Mouse (Mus musculus): Measurements from ENCODE around the gene Lta. TPM values are rescaled to one million over a fixed set of nuclear protein-coding genes. Genes with fewer than 3 reads are reported as not detected.

Lta gene
- polyA plus RNA-seq, 1 experiment from 2014 or later = 0.06 TPM

- Histone ChIP-seq H3K27me3 (no peaks in the 10 kb centered on the region), H3K36me3 (replicated peaks) (peaks cover 100% of the 10 kb centered on the region), H3K9ac (no peak overlapping the region), H3K4me3 (replicated peaks) (no peak overlapping the region), H3K9me3 (replicated peaks) (no peaks in the 10 kb centered on the region), H3K4me2 (no peak overlapping the region), H3K27ac (replicated peaks) (no peak overlapping the region), H3K4me1 (replicated peaks) (peaks cover 3% of the 10 kb centered on the region)
- 86% methylated on average over 33 of the region's 33 CpGs for WGBS (ENCODE audit: insufficient replicate concordance)
- ATAC-seq (ENCODE audit: insufficient read depth) = no peak
These were observed 48.5 kb downstream of the Lta start for GRCm38 (mm10) chr17:35156461-35157200.

DNA sequence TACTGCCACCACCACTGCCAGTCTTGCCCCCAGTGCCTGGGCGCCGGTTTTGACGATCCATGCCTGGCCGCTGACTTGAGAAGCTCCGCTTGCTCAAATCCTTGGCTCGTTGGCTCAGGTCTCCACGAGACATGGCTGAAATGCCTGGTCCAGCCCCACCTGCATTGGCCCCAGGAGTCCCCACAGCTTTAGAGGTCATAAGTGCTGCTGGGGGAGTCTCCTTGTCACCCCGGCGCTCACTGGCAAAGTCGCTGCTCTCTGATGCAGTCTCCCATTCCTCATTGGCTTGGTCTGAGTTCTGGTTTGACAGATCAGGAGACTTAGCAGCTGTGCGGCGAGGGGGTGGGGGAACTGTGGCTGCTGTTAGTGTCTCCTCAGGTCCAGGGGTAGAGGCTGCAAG lies 49.7 kb downstream of the Lta start:
- no peak for ATAC-seq (ENCODE audit: insufficient read depth)
- Histone ChIP-seq H3K9me3 (replicated peaks) (no peaks in the 10 kb centered on the region), H3K9ac (no peak overlapping the region), H3K4me2 (no peak overlapping the region), H3K27me3 (no peaks in the 10 kb centered on the region), H3K36me3 (replicated peaks) (peaks cover 99% of the 10 kb centered on the region), H3K4me3 (replicated peaks) (no peak overlapping the region), H3K27ac (replicated peaks) (no peak overlapping the region), H3K4me1 (replicated peaks) (no peaks in the 10 kb centered on the region)
- WGBS (ENCODE audit: insufficient replicate concordance) = 90% methylated on average over 12 of the region's 12 CpGs

DNA sequence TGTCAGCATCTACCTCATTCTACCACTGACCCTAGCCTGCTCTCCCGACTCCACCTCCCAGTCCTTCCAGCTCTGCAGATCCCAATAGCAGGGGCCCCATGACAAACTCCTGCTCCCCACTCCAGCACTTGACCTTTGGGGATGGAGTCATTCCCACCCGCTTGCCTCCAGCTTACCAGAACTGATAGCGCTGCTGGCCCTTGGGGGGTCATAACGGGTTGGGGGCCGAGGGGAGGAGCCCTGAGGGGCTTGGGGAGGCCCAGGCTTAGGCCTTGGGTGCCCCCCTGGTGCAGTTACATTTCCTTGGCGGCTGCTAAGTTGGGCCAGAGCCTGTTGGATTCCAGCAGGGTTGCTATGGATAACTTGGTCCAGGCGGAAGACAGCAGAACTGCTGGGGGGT lies 50.5 kb downstream of the Lta start:
- H3K36me3 ChIP-seq (replicated peaks) = peaks cover 99% of the 10 kb centered on the region
- H3K27ac ChIP-seq (replicated peaks) = no peak overlapping the region
- H3K9me3 ChIP-seq (replicated peaks) = no peaks in the 10 kb centered on the region
- H3K4me1 ChIP-seq (replicated peaks) = no peaks in the 10 kb centered on the region
- H3K27me3 ChIP-seq = no peaks in the 10 kb centered on the region
- H3K4me3 ChIP-seq (replicated peaks) = no peak overlapping the region
- ATAC-seq (ENCODE audit: insufficient read depth) = no peak
- H3K9ac ChIP-seq = no peak overlapping the region
- H3K4me2 ChIP-seq = no peak overlapping the region
- WGBS (ENCODE audit: insufficient replicate concordance) = 84% methylated on average over 7 of the region's 7 CpGs

DNA sequence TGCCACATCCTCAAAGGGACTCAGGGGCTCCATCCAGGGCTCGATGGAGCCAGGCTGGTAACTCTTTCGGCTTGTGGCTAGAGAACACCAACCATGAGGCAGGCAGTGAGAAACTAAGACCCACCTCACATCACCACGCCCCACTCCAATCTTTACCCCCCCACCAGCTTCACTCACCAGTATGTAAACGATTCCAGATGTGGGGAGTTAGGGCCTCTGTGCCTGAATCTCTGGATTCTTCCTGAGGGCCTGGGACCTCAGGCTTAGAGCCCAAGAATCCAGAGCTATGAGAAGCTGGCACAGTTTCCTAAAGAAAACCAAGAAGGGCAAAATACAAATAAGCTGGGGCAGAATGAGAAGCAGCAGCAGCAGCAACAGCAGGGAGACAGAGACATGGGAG lies 51.2 kb downstream of the Lta start:
- peaks cover 99% of the 10 kb centered on the region for H3K36me3 ChIP-seq (replicated peaks)
- H3K9ac ChIP-seq = no peak overlapping the region
- H3K4me1 ChIP-seq (replicated peaks) = no peaks in the 10 kb centered on the region
- H3K4me3 ChIP-seq (replicated peaks) = no peak overlapping the region
- no peaks in the 10 kb centered on the region for H3K27me3 ChIP-seq
- no peaks in the 10 kb centered on the region for H3K9me3 ChIP-seq (replicated peaks)
- no peak for ATAC-seq (ENCODE audit: insufficient read depth)
- H3K4me2 ChIP-seq = no peak overlapping the region
- no peak overlapping the region for H3K27ac ChIP-seq (replicated peaks)
- WGBS (ENCODE audit: insufficient replicate concordance) = 75% methylated on average over 4 of the region's 4 CpGs

Small RNA genes within 50 kb of the gene (microRNA-seq; reads per million reads assigned to microRNA genes)
- not detected for gene Mir6973a
- not detected for gene Mir6974
- 2.0 reads per million for gene Mir6975
- 1.3 reads per million for gene Mir8094

Other genes with a start within 250 kb of the Lta start
- 0.06 and 0.14 TPM in 2 replicates for gene Hspa1b, start 246.1 kb downstream of the Lta start, polyA plus RNA-seq (2015; fragmentation: Nextera tagmentation; extraction: Ambion mirVana)
- gene Gm20481, start 235.4 kb downstream of the Lta start, polyA plus RNA-seq (2015; fragmentation: Nextera tagmentation; extraction: Ambion mirVana) = 0.32 TPM in 1 of 2 replicates, not detected in the other
- 0.96 and 1.6 TPM in 2 replicates for gene Hspa1a, start 233.2 kb downstream of the Lta start, polyA plus RNA-seq (2015; fragmentation: Nextera tagmentation; extraction: Ambion mirVana)
- 0.25 and 0.31 TPM in 2 replicates for gene Hspa1l, start 232.6 kb downstream of the Lta start, polyA plus RNA-seq (2015; fragmentation: Nextera tagmentation; extraction: Ambion mirVana)
- 120 and 123 TPM in 2 replicates for gene Lsm2, start 223.5 kb downstream of the Lta start, polyA plus RNA-seq (2015; fragmentation: Nextera tagmentation; extraction: Ambion mirVana)
- 99.0 and 133 TPM in 2 replicates for gene Vars, start 204.4 kb downstream of the Lta start, polyA plus RNA-seq (2015; fragmentation: Nextera tagmentation; extraction: Ambion mirVana)
- gene Vwa7, start 188.8 kb downstream of the Lta start, polyA plus RNA-seq (2015; fragmentation: Nextera tagmentation; extraction: Ambion mirVana) = 0.09 and 0.12 TPM in 2 replicates
- 2.2 and 2.3 TPM in 2 replicates for gene Sapcd1, start 177.3 kb downstream of the Lta start, polyA plus RNA-seq (2015; fragmentation: Nextera tagmentation; extraction: Ambion mirVana)
- 3.4 and 4.3 TPM in 2 replicates for gene Msh5, start 158.6 kb downstream of the Lta start, polyA plus RNA-seq (2015; fragmentation: Nextera tagmentation; extraction: Ambion mirVana)
- gene Clic1, start 155.4 kb downstream of the Lta start, polyA plus RNA-seq (2015; fragmentation: Nextera tagmentation; extraction: Ambion mirVana) = 120 and 122 TPM in 2 replicates
- gene Ddah2, start 146.3 kb downstream of the Lta start, polyA plus RNA-seq (2015; fragmentation: Nextera tagmentation; extraction: Ambion mirVana) = 18.6 and 22.8 TPM in 2 replicates
- gene Ly6g6c, start 140.0 kb downstream of the Lta start, polyA plus RNA-seq (2015; fragmentation: Nextera tagmentation; extraction: Ambion mirVana) = 0.21 and 0.40 TPM in 2 replicates
- gene Mpig6b, start 139.2 kb downstream of the Lta start, polyA plus RNA-seq (2015; fragmentation: Nextera tagmentation; extraction: Ambion mirVana) = 3.2 and 4.4 TPM in 2 replicates
- gene Ly6g6e, start 128.4 kb downstream of the Lta start, polyA plus RNA-seq (2015; fragmentation: Nextera tagmentation; extraction: Ambion mirVana) = 0.12 and 0.26 TPM in 2 replicates
- 0.41 and 0.70 TPM in 2 replicates for gene Ly6g6d, start 127.3 kb downstream of the Lta start, polyA plus RNA-seq (2015; fragmentation: Nextera tagmentation; extraction: Ambion mirVana)
- 5.1 and 7.0 TPM in 2 replicates for gene Ly6g6f, start 119.7 kb downstream of the Lta start, polyA plus RNA-seq (2015; fragmentation: Nextera tagmentation; extraction: Ambion mirVana)
- 50.0 and 53.2 TPM in 2 replicates for gene Abhd16a, start 116.1 kb downstream of the Lta start, polyA plus RNA-seq (2015; fragmentation: Nextera tagmentation; extraction: Ambion mirVana)
- not detected in 2 replicates for gene Ly6g5c, start 97.1 kb downstream of the Lta start, polyA plus RNA-seq (2015; fragmentation: Nextera tagmentation; extraction: Ambion mirVana)
- gene Ly6g5b, start 89.9 kb downstream of the Lta start, polyA plus RNA-seq (2015; fragmentation: Nextera tagmentation; extraction: Ambion mirVana) = 0.23 and 0.24 TPM in 2 replicates
- 12.8 and 15.5 TPM in 2 replicates for gene Gpank1, start 83.9 kb downstream of the Lta start, polyA plus RNA-seq (2015; fragmentation: Nextera tagmentation; extraction: Ambion mirVana)
- gene Csnk2b, start 83.3 kb downstream of the Lta start, polyA plus RNA-seq (2015; fragmentation: Nextera tagmentation; extraction: Ambion mirVana) = 125 TPM in 2 replicates
- gene D17H6S53E, start 79.0 kb downstream of the Lta start, polyA plus RNA-seq (2015; fragmentation: Nextera tagmentation; extraction: Ambion mirVana) = 2.2 and 2.5 TPM in 2 replicates
- 853 and 907 TPM in 2 replicates for gene Apom, start 73.3 kb downstream of the Lta start, polyA plus RNA-seq (2015; fragmentation: Nextera tagmentation; extraction: Ambion mirVana)
- gene Bag6, start 70.2 kb downstream of the Lta start, polyA plus RNA-seq (2015; fragmentation: Nextera tagmentation; extraction: Ambion mirVana) = 19.3 and 20.0 TPM in 2 replicates
- gene Prrc2a, start 40.5 kb downstream of the Lta start, polyA plus RNA-seq (2015; fragmentation: Nextera tagmentation; extraction: Ambion mirVana) = 46.9 and 52.2 TPM in 2 replicates
- gene Aif1, start 29.3 kb downstream of the Lta start, polyA plus RNA-seq (2015; fragmentation: Nextera tagmentation; extraction: Ambion mirVana) = 20.5 and 22.2 TPM in 2 replicates
- gene Lst1, start 16.9 kb downstream of the Lta start, polyA plus RNA-seq (2015; fragmentation: Nextera tagmentation; extraction: Ambion mirVana) = 40.1 and 40.2 TPM in 2 replicates
- 1.2 and 2.0 TPM in 2 replicates for gene Ltb, start 10.9 kb downstream of the Lta start, polyA plus RNA-seq (2015; fragmentation: Nextera tagmentation; extraction: Ambion mirVana)
- gene Tnf, start 3.3 kb downstream of the Lta start, polyA plus RNA-seq (2015; fragmentation: Nextera tagmentation; extraction: Ambion mirVana) = 0.31 and 0.36 TPM in 2 replicates
- 0.24 TPM in 1 of 2 replicates, not detected in the other for gene Gm16181, start 15.5 kb upstream of the Lta start, polyA plus RNA-seq (2015; fragmentation: Nextera tagmentation; extraction: Ambion mirVana)
- 0.58 and 0.63 TPM in 2 replicates for gene Atp6v1g2, start 28.3 kb upstream of the Lta start, polyA plus RNA-seq (2015; fragmentation: Nextera tagmentation; extraction: Ambion mirVana)
- gene Nfkbil1, start 30.4 kb upstream of the Lta start, polyA plus RNA-seq (2015; fragmentation: Nextera tagmentation; extraction: Ambion mirVana) = 3.2 and 3.6 TPM in 2 replicates
- 141 and 150 TPM in 2 replicates for gene Ddx39b, start 36.4 kb upstream of the Lta start, polyA plus RNA-seq (2015; fragmentation: Nextera tagmentation; extraction: Ambion mirVana)
- 99.7 and 119 TPM in 2 replicates for gene H2-D1, start 57.4 kb upstream of the Lta start, polyA plus RNA-seq (2015; fragmentation: Nextera tagmentation; extraction: Ambion mirVana)
- gene H2-Q1, start 115.1 kb upstream of the Lta start, polyA plus RNA-seq (2015; fragmentation: Nextera tagmentation; extraction: Ambion mirVana) = 0.58 and 0.70 TPM in 2 replicates
- gene H2-Q2, start 136.9 kb upstream of the Lta start, polyA plus RNA-seq (2015; fragmentation: Nextera tagmentation; extraction: Ambion mirVana) = 0.94 and 1.4 TPM in 2 replicates
- gene H2-Q4, start 174.3 kb upstream of the Lta start, polyA plus RNA-seq (2015; fragmentation: Nextera tagmentation; extraction: Ambion mirVana) = 2.2 and 2.7 TPM in 2 replicates
- gene H2-Q6, start 219.5 kb upstream of the Lta start, polyA plus RNA-seq (2015; fragmentation: Nextera tagmentation; extraction: Ambion mirVana) = 9.5 and 11.9 TPM in 2 replicates
- gene H2-Q7, start 233.8 kb upstream of the Lta start, polyA plus RNA-seq (2015; fragmentation: Nextera tagmentation; extraction: Ambion mirVana) = 18.4 and 18.7 TPM in 2 replicates